14 mouse cellular contexts compared by ENCODE assay signal in genomic region chr15:7189678-7190454, GRCm38 (mm10).
A peak's percentile ranks its signal among the peaks of the same experiment; 100 is the strongest.
DNase-seq lines count a peak whose midpoint lies in the region; ATAC-seq and TF ChIP-seq lines count a peak whose summit lies in the region.
"Had no signal": no experiment of that assay in that cellular context is flagged by ENCODE, and none has a peak within 500 bp of the region (broad histone marks: within the 10 kb centered on the region; RNA-seq: fewer than 3 reads in every experiment).

No protein-coding gene starts in this region.

- peaks cover 41% of the 10 kb centered on the region for H3K36me3 ChIP-seq in lung, embryonic 14.5 days (ENCODE audit: insufficient read depth)
- H3K36me3 ChIP-seq in heart, embryonic 12.5 days: peaks cover 56% of the 10 kb centered on the region
- H3K36me3 ChIP-seq: G1E had no signal

- H3K9ac ChIP-seq in lung, embryonic 14.5 days: no peak overlapping the region
- no peak overlapping the region for H3K9ac ChIP-seq in heart, embryonic 12.5 days
- H3K9ac ChIP-seq: hindbrain, embryonic 14.5 days; intestine, embryonic 15.5 days; liver, embryonic 14.5 days had no signal

- peaks cover 7% of the 10 kb centered on the region; the same call in 1 of the 2 replicates for H3K4me1 ChIP-seq in lung, embryonic 14.5 days (ENCODE audit: insufficient read depth)
- no peaks in the 10 kb centered on the region for H3K4me1 ChIP-seq in lung, adult 2 months (ENCODE audit: control insufficient read depth, insufficient read depth, low read length)
- H3K4me1 ChIP-seq in heart, embryonic 12.5 days (replicated peaks): peaks cover 47% of the 10 kb centered on the region
- H3K4me1 ChIP-seq: intestine, embryonic 15.5 days had no signal

- H3K4me2 ChIP-seq in lung, embryonic 14.5 days: no peak overlapping the region
- no peak overlapping the region for H3K4me2 ChIP-seq in heart, embryonic 12.5 days
- H3K4me2 ChIP-seq: hindbrain, embryonic 14.5 days; intestine, embryonic 15.5 days had no signal

- TF ChIP-seq POLR2A in lung, adult 2 months (IDR thresholded peaks at IDR 0.05; ENCODE audit: borderline replicate concordance, extremely low read depth, low read depth, low read length): no peak

- ATAC-seq in lung, embryonic 14.5 days (ENCODE audit: insufficient read depth): no peak
- peak; percentile 51; the same call in 1 of the 2 replicates for ATAC-seq in heart, embryonic 12.5 days (ENCODE audit: insufficient number of reproducible peaks, low FRiP score)
- ATAC-seq: intestine, embryonic 15.5 days had no signal

- H3K9me3 ChIP-seq in lung, embryonic 14.5 days (ENCODE audit: low read depth, low read length): no peaks in the 10 kb centered on the region
- H3K9me3 ChIP-seq in heart, embryonic 12.5 days (replicated peaks): no peaks in the 10 kb centered on the region
- H3K9me3 ChIP-seq: G1E; intestine, embryonic 15.5 days had no signal

- H3K4me3 ChIP-seq in lung, embryonic 14.5 days (ENCODE audit: low read depth, low read length): no peak overlapping the region
- no peak overlapping the region for H3K4me3 ChIP-seq in lung, adult 2 months (replicated peaks; ENCODE audit: extremely low read depth, low read depth, low read length)
- H3K4me3 ChIP-seq in heart, embryonic 12.5 days: no peak overlapping the region
- H3K4me3 ChIP-seq: intestine, embryonic 15.5 days had no signal

- H3K27me3 ChIP-seq in lung, embryonic 14.5 days (ENCODE audit: insufficient read depth, low read length): no peaks in the 10 kb centered on the region
- H3K27me3 ChIP-seq in heart, embryonic 12.5 days (replicated peaks): no peaks in the 10 kb centered on the region
- H3K27me3 ChIP-seq: intestine, embryonic 15.5 days had no signal

- 71% methylated on average over 22 of the region's 22 CpGs for WGBS in lung, embryonic 14.5 days
- 69% methylated on average over 22 of the region's 22 CpGs for WGBS in lung, adult 2 months
- WGBS in heart, embryonic 12.5 days: 62% methylated on average over 22 of the region's 22 CpGs

- peak; percentile 52 for DNase-seq in lung, embryonic 14.5 days
- no peak for DNase-seq in lung, adult 2 months
- peak; percentile 61 for DNase-seq in heart, postnatal 4 days
- no peak for DNase-seq in cerebellum, postnatal 25 days
- no peak for DNase-seq in adrenal gland, postnatal 25 days
- DNase-seq in urinary bladder, postnatal 4 days (ENCODE audit: low spot score in 2 of 2): no peak
- DNase-seq: cerebellum, postnatal 10 days; midbrain, embryonic 14.5 days; thymus, postnatal 25 days had no signal

- no peak for TF ChIP-seq CTCF in lung, embryonic 14.5 days (IDR thresholded peaks at IDR 0.05; ENCODE audit: low read depth)
- TF ChIP-seq CTCF in lung, adult 2 months (IDR thresholded peaks at IDR 0.05; ENCODE audit: insufficient read depth, low read length): no peak

- no peak overlapping the region for H3K27ac ChIP-seq in lung, embryonic 14.5 days (ENCODE audit: low read depth)
- peak overlapping the region; percentile 78 for H3K27ac ChIP-seq in heart, embryonic 12.5 days (ENCODE audit: poor library complexity, severe bottlenecking)
- H3K27ac ChIP-seq: hindbrain, embryonic 14.5 days; intestine, embryonic 15.5 days; liver, embryonic 14.5 days had no signal

Comparison
In these comparisons a context has a peak if more than half of its experiments do, and no peak if none do; other contexts are left out.
1. DNase-seq: peak in lung, embryonic 14.5 days (single experiment) and heart, postnatal 4 days (single experiment); none in lung, adult 2 months (single experiment), cerebellum, postnatal 25 days (0 of 2), adrenal gland, postnatal 25 days (single experiment) and urinary bladder, postnatal 4 days (0 of 2).